Mouse (Mus musculus) forebrain, embryonic 14.5 days (tissue): ENCODE measurements at regions not wholly inside any gene's neighbourhood (a gene's known extent, or its start where the extent isn't known, plus 50 kb on each side); places are given as distances from the start of the nearest gene placed in this dataset.

ENCODE experiments used
- ATAC-seq: fragments of 200-750 bp; cut with Nextera tagmentation; 2 replicates; pipeline ENCODE4 v1.8.0; 2017; ENCODE audit warnings: mild to moderate bottlenecking, moderate library complexity
- DNase-seq: peaks from one replicate; pipeline ENCODE4 v3.0.0-alpha.2; 2015; ENCODE audit warnings: low spot score
- H3K27ac ChIP-seq: fragments of 300-500 bp; sonication (generic); 2 replicates; pipeline ENCODE4 v1.5.1; 2014; ENCODE audit warnings: low read depth, mild to moderate bottlenecking, control low read depth, low read length, moderate library complexity
- H3K27me3 ChIP-seq: fragments of 300-500 bp; sonication (generic); replicated peaks from 2 replicates; pipeline ENCODE4 v1.6.1; 2014; ENCODE audit warnings: low read length, control low read depth, mixed read lengths; ENCODE audit not compliant: control insufficient read depth, insufficient read depth
- H3K36me3 ChIP-seq: fragments of 300-500 bp; sonication (generic); 2 replicates; pipeline ENCODE4 v1.6.1; 2014; ENCODE audit warnings: low read length, control low read depth; ENCODE audit not compliant: control insufficient read depth, insufficient read depth
- H3K4me1 ChIP-seq: fragments of 300-500 bp; sonication (generic); 2 replicates; pipeline ENCODE4 v1.6.1; 2014; ENCODE audit warnings: antibody characterized with exemption, low read length, control low read depth; ENCODE audit not compliant: control insufficient read depth, insufficient read depth
- H3K4me2 ChIP-seq: fragments of 300-500 bp; sonication (generic); 2 replicates; pipeline ENCODE4 v1.6.1; 2014; ENCODE audit warnings: mild to moderate bottlenecking, control low read depth, low read length
- H3K4me3 ChIP-seq: fragments of 300-500 bp; sonication (generic); 2 replicates; pipeline ENCODE4 v1.5.1; 2014; ENCODE audit warnings: low read depth, low read length, control low read depth
- H3K9ac ChIP-seq: fragments of 300-500 bp; sonication (generic); 2 replicates; pipeline ENCODE4 v1.6.1; 2014; ENCODE audit warnings: mild to moderate bottlenecking, low read length, control low read depth, moderate library complexity
- H3K9me3 ChIP-seq: fragments of 300-500 bp; sonication (generic); replicated peaks from 2 replicates; pipeline ENCODE4 v1.6.1; 2016; ENCODE audit warnings: low read length, control low read depth, mixed read lengths; ENCODE audit not compliant: control insufficient read depth
- WGBS: fragments of 180-500 bp; shearing (Covaris S2); extraction: QIAGEN DNeasy Blood & Tissue Kit; methylation state at CpG from one replicate; pipeline ENCODE4 v1.1.7; 2014; 5-methylcytosine and 5-hydroxymethylcytosine counted together

DNA sequence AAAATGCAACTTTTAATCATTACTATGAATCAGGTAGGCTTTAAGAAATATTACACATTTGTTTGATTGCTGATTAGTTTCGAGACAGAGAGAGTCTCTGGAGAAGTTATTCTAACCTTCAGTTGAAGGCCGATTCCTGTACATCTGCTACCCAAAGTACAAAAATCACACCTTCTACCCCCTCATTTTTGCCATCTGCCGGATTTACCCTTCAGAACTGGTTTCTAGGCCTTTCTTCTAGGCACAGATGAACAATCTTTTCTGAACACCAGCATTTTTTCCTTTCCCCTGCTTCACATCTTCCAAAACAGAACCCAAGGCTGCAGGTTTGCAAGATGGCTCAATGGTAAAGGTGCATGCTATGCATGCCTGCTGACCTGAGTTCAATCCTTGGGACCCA, 72.8 kb upstream of the Eepd1 start:
- Histone ChIP-seq H3K4me2 (no peak overlapping the region), H3K36me3 (no peaks in the 10 kb centered on the region), H3K4me1 (no peaks in the 10 kb centered on the region), H3K4me3 (no peak overlapping the region), H3K9me3 (no peaks in the 10 kb centered on the region), H3K27me3 (no peaks in the 10 kb centered on the region), H3K27ac (no peak overlapping the region), H3K9ac (no peak overlapping the region)
- DNase-seq: no peak
- ATAC-seq: no peak
- 91% methylated on average over 3 of the region's 3 CpGs for WGBS

DNA sequence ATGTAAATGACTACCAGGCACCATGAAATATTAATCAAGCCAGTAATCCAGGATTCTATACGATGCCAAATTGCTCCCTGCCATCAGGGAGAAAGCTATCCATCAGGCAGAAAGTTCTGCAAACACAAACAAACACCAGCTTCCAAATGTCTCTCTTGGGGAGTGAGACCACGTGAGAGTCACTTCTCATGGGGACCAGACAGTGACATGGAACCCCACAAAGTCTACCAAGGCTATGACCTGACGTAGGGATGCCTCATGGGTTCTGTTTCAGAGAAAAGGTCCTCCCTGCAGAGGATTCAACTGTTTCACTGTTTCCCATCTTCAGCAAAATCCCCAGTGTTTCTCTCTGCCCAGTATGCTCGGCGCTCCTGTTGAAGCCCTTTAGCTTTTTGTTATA, 71.6 kb upstream of the Eepd1 start:
- H3K9me3 ChIP-seq: no peaks in the 10 kb centered on the region
- H3K4me1 ChIP-seq: no peaks in the 10 kb centered on the region
- no peak overlapping the region for H3K9ac ChIP-seq
- no peak overlapping the region for H3K27ac ChIP-seq
- 82% methylated on average over 5 of the region's 5 CpGs for WGBS
- DNase-seq: no peak
- no peak for ATAC-seq
- H3K4me3 ChIP-seq: no peak overlapping the region
- H3K27me3 ChIP-seq: no peaks in the 10 kb centered on the region
- H3K36me3 ChIP-seq: no peaks in the 10 kb centered on the region
- no peak overlapping the region for H3K4me2 ChIP-seq

DNA sequence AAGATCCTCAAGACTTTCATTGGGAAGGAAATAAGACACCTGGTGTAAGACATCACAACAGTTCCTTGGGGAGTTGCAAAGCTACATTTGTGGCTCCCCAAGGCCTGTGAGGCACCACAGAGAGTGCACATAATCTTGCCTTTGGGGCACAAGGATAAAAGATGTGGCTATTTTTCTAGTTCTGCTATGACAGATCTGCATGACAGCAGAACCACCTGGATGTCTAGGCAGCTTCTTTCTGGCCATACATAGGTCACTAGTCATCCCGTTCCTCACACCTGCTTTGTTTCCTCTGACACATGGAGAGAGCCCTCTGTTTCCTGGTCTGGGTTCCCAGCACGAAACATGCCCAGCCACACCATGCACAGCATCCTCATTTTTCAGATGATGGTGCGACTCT, 67.5 kb upstream of the Eepd1 start:
- DNase-seq (no peak), ATAC-seq (no peak)
- no peaks in the 10 kb centered on the region for H3K27me3 ChIP-seq
- no peaks in the 10 kb centered on the region for H3K9me3 ChIP-seq
- no peak overlapping the region for H3K4me2 ChIP-seq
- no peak overlapping the region for H3K27ac ChIP-seq
- H3K4me3 ChIP-seq: no peak overlapping the region
- 93% methylated on average over 3 of the region's 3 CpGs for WGBS
- H3K36me3 ChIP-seq: no peaks in the 10 kb centered on the region
- H3K4me1 ChIP-seq: no peaks in the 10 kb centered on the region
- no peak overlapping the region for H3K9ac ChIP-seq

GRCm38 (mm10) chr9:25414315-25414714, 67.0 kb upstream of the Eepd1 start:
- ATAC-seq (no peak), DNase-seq (no peak)
- WGBS: 84% methylated on average over 2 of the region's 2 CpGs
- H3K9me3 ChIP-seq: no peaks in the 10 kb centered on the region
- no peak overlapping the region for H3K4me3 ChIP-seq
- H3K4me2 ChIP-seq: no peak overlapping the region
- no peaks in the 10 kb centered on the region for H3K4me1 ChIP-seq
- no peak overlapping the region for H3K27ac ChIP-seq
- H3K36me3 ChIP-seq: no peaks in the 10 kb centered on the region
- no peak overlapping the region for H3K9ac ChIP-seq
- no peaks in the 10 kb centered on the region for H3K27me3 ChIP-seq

DNA sequence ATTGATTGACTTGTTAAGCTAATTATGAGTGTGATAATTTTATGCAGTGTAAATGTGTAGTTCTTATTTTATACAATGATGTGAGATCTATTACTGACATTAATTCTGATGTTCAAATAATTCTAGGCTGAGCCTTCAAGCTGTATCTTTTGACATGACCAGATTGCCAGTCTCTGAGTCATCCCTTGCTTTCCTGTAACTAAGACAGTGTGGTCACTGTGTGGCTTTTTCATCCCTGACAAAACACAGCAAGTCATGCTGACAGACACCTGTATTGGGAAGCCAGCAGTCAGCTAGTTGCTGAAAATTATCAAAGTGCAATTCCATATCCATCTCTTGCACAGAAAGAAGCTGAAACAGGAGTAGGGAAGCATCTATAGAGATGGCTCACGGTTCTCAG, 54.4 kb upstream of the Eepd1 start:
- ATAC-seq (no peak), DNase-seq (no peak)
- H3K27ac ChIP-seq: no peak overlapping the region
- H3K9me3 ChIP-seq: no peaks in the 10 kb centered on the region
- H3K27me3 ChIP-seq: no peaks in the 10 kb centered on the region
- 85% methylated on average over 1 of the region's 1 CpGs for WGBS
- H3K4me1 ChIP-seq: no peaks in the 10 kb centered on the region
- H3K36me3 ChIP-seq: no peaks in the 10 kb centered on the region
- no peak overlapping the region for H3K4me2 ChIP-seq
- H3K4me3 ChIP-seq: no peak overlapping the region
- no peak overlapping the region for H3K9ac ChIP-seq

GRCm38 (mm10) chr9:25429450-25430213, 51.7 kb upstream of the Eepd1 start:
- 83% methylated on average over 6 of the region's 6 CpGs for WGBS
- H3K36me3 ChIP-seq: no peaks in the 10 kb centered on the region
- H3K4me3 ChIP-seq: no peak overlapping the region

More at GRCm38 (mm10) chr9:25429450-25430213, 51.7 kb upstream of the Eepd1 start:
- no peak overlapping the region for H3K9ac ChIP-seq
- H3K9me3 ChIP-seq: no peaks in the 10 kb centered on the region
- DNase-seq (peak; percentile 3), ATAC-seq (no peak)
- no peaks in the 10 kb centered on the region for H3K27me3 ChIP-seq
- no peaks in the 10 kb centered on the region for H3K4me1 ChIP-seq
- no peak overlapping the region for H3K27ac ChIP-seq
- H3K4me2 ChIP-seq: no peak overlapping the region
